Mouse (Mus musculus) kidney, postnatal 14 days (tissue): ENCODE results near the gene Olfr667.
"Not testable (repeated sequence)": the region's sequence is repeated elsewhere in the genome, so short reads cannot be mapped to it uniquely, and the experiment has no call there.

Source experiments
- DNase-seq: peaks from one replicate; pipeline ENCODE4 v3.0.0; 2022; ENCODE audit warnings: mixed read lengths

Gene Olfr667

DNA sequence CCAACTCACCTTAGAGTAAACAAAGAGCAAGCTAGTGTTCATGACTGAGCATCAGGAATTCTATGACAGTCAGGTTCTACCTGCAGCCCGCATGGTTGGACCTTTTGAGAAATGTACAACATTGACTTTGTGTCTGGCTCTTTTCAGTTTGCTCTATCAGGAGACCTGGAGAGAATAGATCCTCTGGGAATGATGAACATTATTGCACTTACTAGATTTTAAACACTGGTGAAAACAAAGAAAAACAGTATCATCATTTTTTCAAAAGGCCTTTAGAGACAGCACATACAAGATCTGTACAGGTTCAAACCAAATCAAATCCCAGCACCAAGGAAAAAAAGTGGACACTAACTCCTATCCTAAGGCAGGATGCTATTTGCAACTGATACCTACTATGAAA is at the start of gene Olfr667:
Olfr667 (minus strand) TSS at position 101 of the 400 bp plus-strand sequence.
- no peak for DNase-seq

DNA sequence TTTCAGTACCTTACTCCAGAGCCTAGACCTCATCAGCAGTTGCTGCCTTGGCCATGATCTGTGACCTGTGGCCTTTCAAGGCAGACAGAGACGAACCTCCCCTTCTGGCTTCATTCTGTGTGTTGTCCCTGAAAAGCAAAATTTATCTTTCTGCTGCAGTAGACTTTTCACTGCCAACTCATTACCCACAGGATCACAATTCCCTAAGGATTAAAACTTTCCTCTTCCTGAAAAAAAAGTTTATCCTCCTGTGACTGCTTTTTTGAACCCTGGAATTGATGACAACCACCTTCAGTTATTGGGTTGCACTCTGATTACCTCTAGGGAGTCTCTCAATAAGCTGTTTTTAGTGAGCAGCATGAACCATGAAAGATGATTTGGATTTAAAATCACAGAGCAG is 41.2 kb upstream of the Olfr667 start, which contains the start of gene Olfr670:
Olfr670 (minus strand) TSS at position 101 of the 400 bp plus-strand sequence.
- no peak for DNase-seq

DNA sequence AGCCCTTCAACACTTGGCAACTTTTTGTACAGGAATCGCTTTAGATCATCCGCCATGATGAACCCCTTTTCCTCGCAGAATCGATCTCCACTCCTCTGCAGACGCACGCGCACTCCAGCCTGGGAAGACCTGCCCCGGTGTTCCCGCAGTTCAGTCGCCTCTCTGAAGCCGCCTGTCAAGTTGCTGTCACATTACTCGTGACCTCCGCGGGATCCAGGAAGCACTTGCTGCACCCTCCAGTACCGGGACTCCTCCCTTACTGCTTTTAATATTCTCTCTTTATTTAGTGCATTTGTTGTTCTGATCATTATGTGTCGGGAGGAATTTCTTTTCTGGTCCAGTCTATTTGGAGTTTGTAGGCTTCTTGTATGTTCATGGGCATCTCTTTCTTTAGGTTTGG is 29.0 kb upstream of the Olfr667 start:
- DNase-seq = not testable (repeated sequence)

DNA sequence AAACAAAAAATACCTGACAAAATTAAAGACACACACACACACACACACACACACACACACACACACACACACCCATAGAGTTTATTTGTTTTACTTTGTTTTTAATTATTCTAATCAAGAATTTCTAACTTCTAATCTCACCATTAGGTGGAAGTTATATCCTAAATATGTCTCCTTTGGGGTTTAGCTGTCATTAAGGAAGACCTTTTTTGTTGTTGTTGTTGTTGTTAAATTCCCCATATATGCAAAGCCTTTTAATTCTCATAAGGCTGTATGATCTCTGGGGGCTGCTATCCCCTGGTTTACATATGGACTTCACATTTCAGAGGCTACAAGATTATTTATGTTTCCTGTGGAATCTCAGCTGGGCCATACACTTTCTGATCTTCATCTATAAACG is 12.7 kb upstream of the Olfr667 start, which contains the start of gene Olfr669:
Olfr669 (plus strand) TSS at position 301 of the 400 bp plus-strand sequence.
- no peak for DNase-seq

DNA sequence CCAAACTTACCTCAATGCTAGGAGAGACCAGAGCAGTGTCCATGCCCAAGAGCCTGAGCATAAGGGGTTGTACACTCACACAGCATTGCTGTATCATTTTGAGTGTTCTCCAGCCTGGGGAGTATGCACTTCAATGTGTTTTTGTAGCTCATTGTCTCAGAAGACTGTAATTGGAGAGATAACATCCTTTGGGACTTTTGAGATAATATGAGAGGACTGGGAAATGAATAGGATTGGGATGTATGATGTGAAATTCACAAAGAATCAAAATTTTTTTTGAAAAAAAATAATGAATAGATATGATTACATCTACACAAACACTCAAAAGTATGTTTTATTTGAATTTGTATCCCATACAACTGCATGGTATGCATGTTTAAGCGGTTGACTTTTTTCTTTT is 6.7 kb upstream of the Olfr667 start, which contains the start of gene Olfr668:
Olfr668 (minus strand) TSS at position 101 of the 400 bp plus-strand sequence.
- no peak for DNase-seq

DNA sequence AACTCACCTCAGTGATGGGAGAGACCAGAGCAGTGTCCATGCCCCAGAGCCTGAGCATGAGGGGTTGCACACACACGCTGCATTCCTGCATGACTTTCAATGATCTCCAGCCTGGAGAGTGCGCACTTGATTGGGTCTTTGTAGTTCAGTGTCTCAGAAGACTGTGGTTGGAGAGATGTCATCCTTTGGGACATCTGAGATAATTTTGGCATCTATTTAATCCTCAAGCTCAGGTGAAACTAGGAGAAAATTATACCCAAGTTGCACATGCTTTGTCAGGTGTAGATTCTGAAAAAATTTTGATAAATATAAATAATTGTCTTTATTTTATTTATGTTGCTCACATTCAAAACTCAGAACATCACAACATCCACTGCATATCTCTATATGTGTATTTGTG is 25.4 kb downstream of the Olfr667 start, which contains the start of gene Olfr666:
Olfr666 (minus strand) TSS at position 101 of the 400 bp plus-strand sequence.
- no peak for DNase-seq

DNA sequence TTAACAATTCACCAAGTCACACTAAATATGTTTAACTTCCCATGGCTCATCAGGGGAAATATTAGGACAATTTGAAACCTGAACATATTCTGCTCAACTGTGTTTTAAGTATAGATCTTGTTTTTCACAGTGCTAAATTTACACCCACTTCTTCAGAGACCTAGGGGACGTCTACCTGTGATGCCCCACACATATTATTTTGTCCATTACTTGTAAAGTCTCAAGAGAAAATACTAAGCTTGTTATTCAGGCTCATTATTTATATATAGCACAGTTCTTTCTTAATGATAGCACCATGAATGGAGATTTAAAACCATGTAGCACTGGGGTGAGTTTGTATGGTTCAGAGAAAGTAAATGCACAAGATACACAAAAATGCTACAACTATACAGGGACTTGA is 43.6 kb downstream of the Olfr667 start, which contains the start of gene Olfr665:
Olfr665 (plus strand) TSS at position 301 of the 400 bp plus-strand sequence.
- DNase-seq = no peak
